Mouse (Mus musculus): ENCODE measurements at regions not wholly inside any gene's neighbourhood (a gene's known extent, or its start where the extent isn't known, plus 50 kb on each side); places are given as distances from the start of the nearest gene placed in this dataset.

DNA sequence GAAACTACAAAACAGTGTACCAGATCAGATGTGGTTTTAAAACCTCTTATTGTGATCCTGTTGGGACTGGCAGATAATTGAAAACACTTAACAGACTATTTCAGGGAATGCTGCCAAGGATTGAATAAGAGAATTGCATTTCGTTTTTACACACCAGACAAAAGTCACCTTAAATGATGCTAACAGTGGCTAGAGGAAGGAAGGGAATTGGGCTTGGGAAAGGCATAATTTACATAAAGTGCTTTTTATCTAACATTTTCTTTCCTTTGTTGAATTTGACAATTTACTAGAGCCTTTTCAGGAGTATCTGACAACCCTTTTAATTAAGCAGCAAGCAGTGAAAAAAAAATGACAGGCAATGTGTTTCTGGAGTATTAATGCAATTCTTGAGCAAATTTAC lies 250.9 kb downstream of the Hdgfl1 start:
- H3ac ChIP-seq (ENCODE audit: control insufficient read depth, insufficient read length, low read depth), result no peak overlapping the region
- H3K79me2 ChIP-seq (ENCODE audit: control insufficient read depth, insufficient read depth), result no peaks in the 10 kb centered on the region
- TF ChIP-seq MYOG (IDR thresholded peaks at IDR 0.05; ENCODE audit: control insufficient read depth, extremely low read depth, insufficient read length), result no peak
- TF ChIP-seq MAX (IDR thresholded peaks at IDR 0.05), result no peak
- TF ChIP-seq USF1 (IDR thresholded peaks at IDR 0.05; ENCODE audit: low read depth), result no peak
- TF ChIP-seq FOSL1 (IDR thresholded peaks at IDR 0.05; ENCODE audit: insufficient read depth, low read length, poor library complexity, severe bottlenecking), result no peak
- no peak for TF ChIP-seq CEBPB (IDR thresholded peaks at IDR 0.05; ENCODE audit: low read depth)
- TF ChIP-seq MYOD1 (IDR thresholded peaks at IDR 0.05; ENCODE audit: control insufficient read depth, insufficient read length, low read depth), result no peak
- TF ChIP-seq CTCF (IDR thresholded peaks at IDR 0.05; ENCODE audit: control insufficient read depth, insufficient read depth, insufficient read length), result no peak
- no peak overlapping the region for H3K4me3 ChIP-seq (ENCODE audit: insufficient read depth, poor library complexity, severe bottlenecking)
- H3K79me3 ChIP-seq (ENCODE audit: low read depth), result no peaks in the 10 kb centered on the region
- no peaks in the 10 kb centered on the region for H3K27me3 ChIP-seq (ENCODE audit: control insufficient read depth, insufficient read depth, insufficient read length)
- H3K36me3 ChIP-seq (ENCODE audit: control insufficient read depth, insufficient read depth), result no peaks in the 10 kb centered on the region

DNA sequence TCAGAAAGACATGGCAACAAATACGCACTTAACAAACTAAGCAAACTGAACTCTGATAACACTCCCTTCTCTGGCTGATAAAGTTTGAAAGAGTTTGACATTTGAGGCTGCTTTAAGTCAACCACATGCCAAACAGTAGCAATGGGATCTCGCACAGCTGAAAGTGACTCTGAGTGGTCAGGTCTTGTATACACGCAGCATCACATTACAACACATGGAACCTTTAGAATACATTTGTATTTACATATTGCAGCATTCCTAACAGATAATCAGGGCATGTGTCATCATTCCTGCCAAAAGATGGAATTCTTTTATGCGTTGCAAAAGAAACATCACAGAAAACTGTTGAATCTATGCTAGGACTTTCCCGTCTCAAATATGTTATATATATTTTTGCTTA lies 251.5 kb downstream of the Hdgfl1 start:
- Histone ChIP-seq H3K27me3 (ENCODE audit: control insufficient read depth, insufficient read depth, insufficient read length) (no peaks in the 10 kb centered on the region), H3K79me3 (ENCODE audit: low read depth) (no peaks in the 10 kb centered on the region), H3ac (ENCODE audit: control insufficient read depth, insufficient read length, low read depth) (no peak overlapping the region), H3K36me3 (ENCODE audit: control insufficient read depth, insufficient read depth) (no peaks in the 10 kb centered on the region), H3K79me2 (ENCODE audit: control insufficient read depth, insufficient read depth) (no peaks in the 10 kb centered on the region), H3K4me3 (ENCODE audit: insufficient read depth, poor library complexity, severe bottlenecking) (no peak overlapping the region)
- TF ChIP-seq CEBPB (IDR thresholded peaks at IDR 0.05; ENCODE audit: low read depth) (no peak), MAX (IDR thresholded peaks at IDR 0.05) (no peak), MYOD1 (IDR thresholded peaks at IDR 0.05; ENCODE audit: control insufficient read depth, insufficient read length, low read depth) (no peak), CTCF (IDR thresholded peaks at IDR 0.05; ENCODE audit: control insufficient read depth, insufficient read depth, insufficient read length) (no peak), USF1 (IDR thresholded peaks at IDR 0.05; ENCODE audit: low read depth) (no peak)

- Histone ChIP-seq H3K4me3 (ENCODE audit: insufficient read depth, poor library complexity, severe bottlenecking) (no peak overlapping the region), H3K36me3 (ENCODE audit: control insufficient read depth, insufficient read depth) (no peaks in the 10 kb centered on the region), H3K79me3 (ENCODE audit: low read depth) (no peaks in the 10 kb centered on the region), H3K27me3 (ENCODE audit: control insufficient read depth, insufficient read depth, insufficient read length) (no peaks in the 10 kb centered on the region), H3K79me2 (ENCODE audit: control insufficient read depth, insufficient read depth) (no peaks in the 10 kb centered on the region), H3ac (ENCODE audit: control insufficient read depth, insufficient read length, low read depth) (no peak overlapping the region)
- TF ChIP-seq FOSL1 (IDR thresholded peaks at IDR 0.05; ENCODE audit: insufficient read depth, low read length, poor library complexity, severe bottlenecking), result no peak
- no peak for TF ChIP-seq MAX (IDR thresholded peaks at IDR 0.05)
- TF ChIP-seq MYOG (IDR thresholded peaks at IDR 0.05; ENCODE audit: control insufficient read depth, extremely low read depth, insufficient read length), result no peak
- no peak for TF ChIP-seq MYOD1 (IDR thresholded peaks at IDR 0.05; ENCODE audit: control insufficient read depth, insufficient read length, low read depth)
- TF ChIP-seq USF1 (IDR thresholded peaks at IDR 0.05; ENCODE audit: low read depth), result no peak
- no peak for TF ChIP-seq CEBPB (IDR thresholded peaks at IDR 0.05; ENCODE audit: low read depth)
- TF ChIP-seq CTCF (IDR thresholded peaks at IDR 0.05; ENCODE audit: control insufficient read depth, insufficient read depth, insufficient read length), result no peak
These were observed 252.3 kb downstream of the Hdgfl1 start for GRCm38 (mm10) chr13:26517646-26518045.

DNA sequence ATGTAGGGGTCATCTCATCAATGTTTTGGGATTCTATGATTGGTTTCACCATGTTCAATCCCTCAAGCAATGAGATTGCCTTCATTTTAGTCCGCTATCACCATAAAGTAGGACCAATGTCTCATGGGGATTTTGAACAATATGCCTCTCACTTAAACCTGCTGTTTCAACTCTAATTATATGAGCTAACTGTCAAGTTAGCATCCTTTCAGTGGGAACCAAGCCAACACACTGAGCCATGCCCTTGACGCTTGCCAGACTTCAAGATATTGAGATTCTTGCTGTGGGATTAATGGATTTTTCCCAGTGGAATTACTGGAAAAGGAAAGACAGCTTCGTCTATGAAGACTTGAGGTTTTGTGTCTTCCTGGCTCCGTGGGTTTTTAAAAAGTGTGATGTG lies 259.5 kb downstream of the Hdgfl1 start:
- Histone ChIP-seq H3K4me3 (ENCODE audit: insufficient read depth, poor library complexity, severe bottlenecking) (no peak overlapping the region), H3ac (ENCODE audit: control insufficient read depth, insufficient read length, low read depth) (no peak overlapping the region), H3K79me3 (ENCODE audit: low read depth) (no peaks in the 10 kb centered on the region), H3K27me3 (ENCODE audit: control insufficient read depth, insufficient read depth, insufficient read length) (no peaks in the 10 kb centered on the region), H3K79me2 (ENCODE audit: control insufficient read depth, insufficient read depth) (no peaks in the 10 kb centered on the region), H3K36me3 (ENCODE audit: control insufficient read depth, insufficient read depth) (no peaks in the 10 kb centered on the region)
- TF ChIP-seq FOSL1 (IDR thresholded peaks at IDR 0.05; ENCODE audit: insufficient read depth, low read length, poor library complexity, severe bottlenecking), result no peak
- TF ChIP-seq MYOD1 (IDR thresholded peaks at IDR 0.05; ENCODE audit: control insufficient read depth, insufficient read length, low read depth), result no peak
- no peak for TF ChIP-seq MYOG (IDR thresholded peaks at IDR 0.05; ENCODE audit: control insufficient read depth, extremely low read depth, insufficient read length)
- no peak for TF ChIP-seq USF1 (IDR thresholded peaks at IDR 0.05; ENCODE audit: low read depth)
- TF ChIP-seq CEBPB (IDR thresholded peaks at IDR 0.05; ENCODE audit: low read depth), result no peak
- no peak for TF ChIP-seq CTCF (IDR thresholded peaks at IDR 0.05; ENCODE audit: control insufficient read depth, insufficient read depth, insufficient read length)
- no peak for TF ChIP-seq MAX (IDR thresholded peaks at IDR 0.05)

- TF ChIP-seq USF1 (IDR thresholded peaks at IDR 0.05; ENCODE audit: low read depth) (no peak), CEBPB (IDR thresholded peaks at IDR 0.05; ENCODE audit: low read depth) (no peak), CTCF (IDR thresholded peaks at IDR 0.05; ENCODE audit: control insufficient read depth, insufficient read depth, insufficient read length) (no peak), FOSL1 (IDR thresholded peaks at IDR 0.05; ENCODE audit: insufficient read depth, low read length, poor library complexity, severe bottlenecking) (no peak), MYOG (IDR thresholded peaks at IDR 0.05; ENCODE audit: control insufficient read depth, extremely low read depth, insufficient read length) (no peak), MYOD1 (IDR thresholded peaks at IDR 0.05; ENCODE audit: control insufficient read depth, insufficient read length, low read depth) (no peak), MAX (IDR thresholded peaks at IDR 0.05) (no peak)
- Histone ChIP-seq H3K4me3 (ENCODE audit: insufficient read depth, poor library complexity, severe bottlenecking) (no peak overlapping the region), H3K79me3 (ENCODE audit: low read depth) (no peaks in the 10 kb centered on the region), H3ac (ENCODE audit: control insufficient read depth, insufficient read length, low read depth) (no peak overlapping the region), H3K27me3 (ENCODE audit: control insufficient read depth, insufficient read depth, insufficient read length) (no peaks in the 10 kb centered on the region), H3K36me3 (ENCODE audit: control insufficient read depth, insufficient read depth) (no peaks in the 10 kb centered on the region), H3K79me2 (ENCODE audit: control insufficient read depth, insufficient read depth) (no peaks in the 10 kb centered on the region)
These were observed 260.1 kb downstream of the Hdgfl1 start for GRCm38 (mm10) chr13:26509841-26510240.

DNA sequence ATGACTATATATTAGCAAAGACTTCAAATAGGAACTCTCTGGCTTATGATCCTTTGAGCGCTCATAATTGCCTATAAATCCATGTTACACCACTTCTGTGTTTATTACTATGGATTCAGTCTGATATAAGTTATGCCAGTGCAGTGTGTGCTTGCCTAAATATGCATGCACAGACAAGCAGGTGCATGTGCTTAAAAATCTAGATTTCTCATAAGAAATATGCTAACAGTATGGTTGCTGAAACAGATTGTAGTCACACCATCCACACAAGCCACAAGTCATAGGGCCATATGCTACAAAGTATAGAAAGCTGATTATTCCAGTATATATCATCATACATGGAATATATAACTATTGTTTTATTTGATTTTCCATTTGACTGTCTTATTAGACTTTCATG lies 266.2 kb downstream of the Hdgfl1 start:
- Histone ChIP-seq H3K27me3 (ENCODE audit: control insufficient read depth, insufficient read depth, insufficient read length) (no peaks in the 10 kb centered on the region), H3K4me3 (ENCODE audit: insufficient read depth, poor library complexity, severe bottlenecking) (no peak overlapping the region), H3ac (ENCODE audit: control insufficient read depth, insufficient read length, low read depth) (no peak overlapping the region), H3K36me3 (ENCODE audit: control insufficient read depth, insufficient read depth) (no peaks in the 10 kb centered on the region), H3K79me2 (ENCODE audit: control insufficient read depth, insufficient read depth) (no peaks in the 10 kb centered on the region), H3K79me3 (ENCODE audit: low read depth) (no peaks in the 10 kb centered on the region)
- no peak for TF ChIP-seq CTCF (IDR thresholded peaks at IDR 0.05; ENCODE audit: control insufficient read depth, insufficient read depth, insufficient read length)
- TF ChIP-seq MAX (IDR thresholded peaks at IDR 0.05), result no peak
- TF ChIP-seq FOSL1 (IDR thresholded peaks at IDR 0.05; ENCODE audit: insufficient read depth, low read length, poor library complexity, severe bottlenecking), result no peak
- TF ChIP-seq CEBPB (IDR thresholded peaks at IDR 0.05; ENCODE audit: low read depth), result no peak
- no peak for TF ChIP-seq USF1 (IDR thresholded peaks at IDR 0.05; ENCODE audit: low read depth)
- no peak for TF ChIP-seq MYOD1 (IDR thresholded peaks at IDR 0.05; ENCODE audit: control insufficient read depth, insufficient read length, low read depth)
- TF ChIP-seq MYOG (IDR thresholded peaks at IDR 0.05; ENCODE audit: control insufficient read depth, extremely low read depth, insufficient read length), result no peak
